Mouse (Mus musculus) kidney, embryonic 16.5 days (tissue): ENCODE measurements around the gene Hjurp. TPM values are rescaled to one million over a fixed set of nuclear protein-coding genes. Genes with fewer than 3 reads are reported as not detected.

ENCODE experiments used
- ATAC-seq: fragments of 200-750 bp; cut with Nextera tagmentation; 2 replicates; pipeline ENCODE4 v1.8.0; 2017; ENCODE audit warnings: moderate TSS enrichment; ENCODE audit not compliant: low FRiP score, low TSS enrichment
- H3K27ac ChIP-seq: fragments of 300-500 bp; sonication (generic); 2 replicates; pipeline ENCODE4 v1.5.1; 2014; ENCODE audit warnings: low read length
- H3K27me3 ChIP-seq: fragments of 300-500 bp; sonication (generic); 2 replicates; pipeline ENCODE4 v1.6.1; 2014; ENCODE audit warnings: low read length, control low read depth, mixed read lengths; ENCODE audit not compliant: insufficient read depth
- H3K36me3 ChIP-seq: fragments of 300-500 bp; sonication (generic); 2 replicates; pipeline ENCODE4 v1.6.1; 2014; ENCODE audit warnings: low read length, control low read depth, mixed read lengths; ENCODE audit not compliant: insufficient read depth
- H3K4me1 ChIP-seq: fragments of 300-500 bp; sonication (generic); 2 replicates; pipeline ENCODE4 v1.6.1; 2014; ENCODE audit warnings: low read length, control low read depth, mixed read lengths; ENCODE audit not compliant: insufficient read depth
- H3K4me2 ChIP-seq: fragments of 300-500 bp; sonication (generic); replicated peaks from 2 replicates; pipeline ENCODE4 v1.6.1; 2014; ENCODE audit warnings: low read depth, low read length
- H3K4me3 ChIP-seq: fragments of 300-500 bp; sonication (generic); 2 replicates; pipeline ENCODE4 v1.5.1; 2014; ENCODE audit warnings: mild to moderate bottlenecking, low read length
- H3K9ac ChIP-seq: fragments of 300-500 bp; sonication (generic); replicated peaks from 2 replicates; pipeline ENCODE4 v1.6.1; 2014; ENCODE audit warnings: low read length
- H3K9me3 ChIP-seq: fragments of 300-500 bp; sonication (generic); 2 replicates; pipeline ENCODE4 v1.6.1; 2016; ENCODE audit warnings: low read length, control low read depth
- WGBS: fragments of 180-500 bp; shearing (Covaris S2); extraction: QIAGEN DNeasy Blood & Tissue Kit; methylation state at CpG from one replicate; pipeline ENCODE4 v1.1.7; 2014; 5-methylcytosine and 5-hydroxymethylcytosine counted together
- polyA plus RNA-seq: library from polyadenylated mRNA; unstranded; fragments of >200 nt; fragmentation: Nextera tagmentation; extraction: Ambion mirVana; gene quantifications from 2 replicates; pipeline ENCODE4 v1.2.1, GENCODE M21; 2015

Hjurp gene
- polyA plus RNA-seq, 1 experiment from 2014 or later = 168 TPM

DNA sequence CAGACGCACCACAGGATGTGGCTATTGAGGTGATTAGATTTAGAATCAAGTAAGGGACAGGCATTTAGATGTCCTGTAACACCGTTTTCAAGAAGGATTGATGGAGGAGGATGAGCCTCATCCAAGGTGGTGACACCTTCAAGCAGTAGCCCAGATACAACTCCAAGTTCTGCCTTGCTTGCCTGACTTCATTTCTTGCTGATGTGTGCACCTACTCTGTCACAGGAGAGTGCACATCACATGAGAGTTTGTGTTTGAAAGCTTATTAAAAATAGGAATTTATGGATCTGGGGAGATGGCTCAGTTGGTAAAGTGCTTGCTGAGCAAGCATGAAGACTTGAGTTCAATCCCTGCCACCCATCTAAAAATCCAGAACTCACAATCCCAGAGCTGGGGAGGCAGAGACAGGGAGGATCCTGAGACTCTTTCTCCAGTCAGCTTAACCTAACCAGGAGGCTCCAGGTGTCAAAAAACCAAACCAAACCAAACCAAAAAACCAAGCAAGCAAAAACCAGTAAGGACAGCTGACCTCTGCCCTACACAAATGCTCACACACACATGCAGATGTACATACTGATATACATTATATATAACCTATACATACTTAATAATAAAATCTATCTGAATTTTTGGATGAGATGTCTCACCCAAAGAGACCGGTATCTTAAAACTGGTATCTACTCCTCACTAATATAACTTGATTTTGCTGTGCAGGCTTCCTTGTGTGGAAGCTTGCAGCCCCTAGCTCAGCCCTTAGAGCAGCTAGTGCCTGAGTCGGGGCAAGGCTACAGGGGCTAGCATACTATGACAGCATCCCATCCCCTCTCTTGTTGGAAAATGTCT, 21.5 kb upstream of the Hjurp start:
- Histone ChIP-seq H3K4me2 (no peak overlapping the region), H3K4me1 (no peaks in the 10 kb centered on the region), H3K36me3 (no peaks in the 10 kb centered on the region), H3K9me3 (peaks cover 74% of the 10 kb centered on the region), H3K27ac (no peak overlapping the region), H3K4me3 (no peak overlapping the region), H3K27me3 (no peaks in the 10 kb centered on the region), H3K9ac (no peak overlapping the region)
- 63% methylated on average over 4 of the region's 4 CpGs for WGBS
- no peak for ATAC-seq

DNA sequence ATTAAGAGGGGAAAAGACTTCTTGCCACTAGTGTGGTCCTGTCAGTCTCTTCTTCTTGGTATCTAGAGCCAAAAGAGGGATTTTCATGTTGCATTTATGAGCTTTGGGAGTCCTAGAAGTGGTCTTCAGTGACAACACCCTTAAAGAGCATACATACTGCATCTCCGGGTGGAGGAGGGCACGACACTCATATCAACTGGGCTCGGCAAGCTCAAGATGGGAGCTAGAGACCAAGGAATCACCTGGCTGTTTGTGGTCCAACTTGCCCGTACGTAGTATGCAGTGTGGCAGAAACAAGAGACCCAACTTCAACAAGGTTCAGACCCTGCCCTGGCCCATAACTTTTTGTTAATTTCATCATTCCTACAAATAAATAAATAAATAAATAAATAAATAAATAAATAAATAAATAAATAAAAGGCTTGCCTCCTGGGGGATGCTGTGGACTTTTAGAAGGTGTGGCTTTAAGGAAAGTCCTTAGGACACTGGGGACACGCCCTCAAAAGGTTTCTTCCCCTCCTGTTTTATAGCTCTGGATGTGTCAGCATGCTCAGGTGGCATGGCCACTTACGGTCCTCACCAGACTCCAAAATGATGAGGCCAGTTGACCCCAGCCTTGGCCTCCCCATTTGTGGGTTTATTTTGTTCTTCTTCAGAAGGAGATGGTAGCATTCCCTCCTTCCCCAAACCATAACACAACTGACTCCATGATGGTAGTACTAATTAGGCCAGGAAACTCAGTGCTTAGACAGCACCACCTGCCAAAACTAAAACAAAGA, 20.2 kb upstream of the Hjurp start:
- Histone ChIP-seq H3K9me3 (peaks cover 64% of the 10 kb centered on the region), H3K27me3 (no peaks in the 10 kb centered on the region), H3K27ac (no peak overlapping the region), H3K36me3 (no peaks in the 10 kb centered on the region), H3K4me3 (no peak overlapping the region), H3K4me2 (no peak overlapping the region), H3K9ac (no peak overlapping the region), H3K4me1 (no peaks in the 10 kb centered on the region)
- ATAC-seq = no peak
- WGBS = 62% methylated on average over 7 of the region's 7 CpGs

DNA sequence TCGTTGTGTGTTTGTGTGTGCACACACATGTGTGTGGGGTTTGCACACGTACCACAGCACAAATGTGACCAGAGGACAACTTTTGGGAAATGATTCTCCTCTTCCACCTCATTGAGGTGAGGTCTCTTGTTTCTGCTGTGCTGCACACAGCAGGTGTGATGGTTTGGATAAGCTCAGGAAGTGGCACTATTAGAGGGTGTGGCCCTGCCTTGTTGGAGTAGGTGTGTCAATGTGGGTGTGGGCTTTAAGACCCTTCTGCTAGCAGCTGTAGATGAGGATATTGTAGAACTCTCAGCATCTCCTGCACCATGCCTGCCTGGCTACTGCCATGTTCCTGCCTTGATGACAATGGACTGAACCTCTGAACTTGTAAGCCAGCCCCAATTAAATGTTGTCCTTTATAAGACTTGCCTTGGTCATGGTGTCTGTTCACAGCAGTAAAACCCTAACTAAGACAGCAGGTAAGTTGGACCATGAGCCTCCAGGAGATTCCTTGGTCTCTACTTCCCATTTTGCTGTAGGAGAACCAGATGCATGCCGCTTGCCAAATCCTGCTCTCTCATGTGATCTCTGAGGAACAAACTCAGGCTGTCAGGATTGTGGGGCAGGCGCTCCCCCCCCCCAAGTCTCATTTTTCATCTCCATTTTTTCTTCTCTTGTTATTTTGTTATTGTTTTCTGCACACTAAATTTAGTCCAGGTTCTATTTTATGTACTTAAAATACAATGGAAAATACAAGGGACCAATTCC, 18.9 kb upstream of the Hjurp start:
- Histone ChIP-seq H3K9ac (no peak overlapping the region), H3K4me3 (no peak overlapping the region), H3K27me3 (no peaks in the 10 kb centered on the region), H3K4me1 (no peaks in the 10 kb centered on the region), H3K36me3 (no peaks in the 10 kb centered on the region), H3K27ac (no peak overlapping the region), H3K9me3 (peaks cover 63% of the 10 kb centered on the region), H3K4me2 (no peak overlapping the region)
- WGBS = 77% methylated on average over 4 of the region's 4 CpGs
- ATAC-seq = no peak

DNA sequence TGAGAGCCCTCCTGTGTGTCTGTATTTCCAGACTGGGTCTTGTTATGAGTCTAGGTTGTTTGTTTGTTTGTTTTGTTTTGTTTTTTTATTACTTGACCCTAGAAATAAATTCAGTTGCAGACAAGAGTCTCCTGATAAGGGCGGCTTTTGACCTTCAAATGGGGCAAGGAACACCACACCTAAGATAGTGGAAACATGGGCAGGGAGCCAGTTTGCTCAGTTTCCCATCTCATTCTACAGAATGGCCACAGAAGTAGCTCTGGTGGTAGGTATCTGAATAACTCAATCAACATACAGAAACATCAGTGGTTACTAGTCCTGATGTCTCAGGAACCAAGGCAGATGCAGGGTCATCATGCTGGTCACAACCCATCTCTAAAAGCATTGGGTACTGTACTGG, 17.2 kb upstream of the Hjurp start:
- no peak overlapping the region for H3K4me3 ChIP-seq
- no peak overlapping the region for H3K9ac ChIP-seq
- WGBS = 26% methylated on average over 1 of the region's 1 CpGs
- H3K4me1 ChIP-seq = no peaks in the 10 kb centered on the region
- ATAC-seq = no peak
- H3K36me3 ChIP-seq = no peaks in the 10 kb centered on the region
- no peak overlapping the region for H3K4me2 ChIP-seq
- H3K27me3 ChIP-seq = no peaks in the 10 kb centered on the region
- H3K9me3 ChIP-seq = peaks cover 62% of the 10 kb centered on the region
- H3K27ac ChIP-seq = no peak overlapping the region

DNA sequence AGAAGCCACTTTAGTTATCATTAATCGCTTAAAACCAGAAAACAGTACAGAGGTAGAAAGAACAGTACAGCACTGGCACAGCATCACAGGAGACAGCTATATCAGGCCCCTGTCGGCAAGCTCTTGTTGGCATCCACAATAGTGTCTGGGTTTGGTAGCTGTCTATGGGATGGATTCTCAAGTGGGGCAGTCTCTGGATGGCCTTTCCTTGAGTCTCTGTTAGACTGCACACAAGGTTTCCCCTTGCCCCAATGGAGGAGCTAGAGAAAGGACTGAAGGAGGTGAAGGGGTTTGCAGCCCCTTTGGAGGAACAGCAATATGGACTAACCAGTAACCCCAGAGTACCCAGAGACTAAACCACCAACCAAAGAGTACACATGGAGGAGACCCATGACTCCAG, 14.6 kb upstream of the Hjurp start:
- ATAC-seq = no peak
- no peaks in the 10 kb centered on the region for H3K36me3 ChIP-seq
- no peak overlapping the region for H3K4me2 ChIP-seq
- 52% methylated on average over 2 of the region's 2 CpGs for WGBS
- no peaks in the 10 kb centered on the region for H3K27me3 ChIP-seq
- no peaks in the 10 kb centered on the region for H3K4me1 ChIP-seq
- no peak overlapping the region for H3K27ac ChIP-seq
- H3K4me3 ChIP-seq = no peak overlapping the region
- peaks cover 53% of the 10 kb centered on the region for H3K9me3 ChIP-seq
- no peak overlapping the region for H3K9ac ChIP-seq

DNA sequence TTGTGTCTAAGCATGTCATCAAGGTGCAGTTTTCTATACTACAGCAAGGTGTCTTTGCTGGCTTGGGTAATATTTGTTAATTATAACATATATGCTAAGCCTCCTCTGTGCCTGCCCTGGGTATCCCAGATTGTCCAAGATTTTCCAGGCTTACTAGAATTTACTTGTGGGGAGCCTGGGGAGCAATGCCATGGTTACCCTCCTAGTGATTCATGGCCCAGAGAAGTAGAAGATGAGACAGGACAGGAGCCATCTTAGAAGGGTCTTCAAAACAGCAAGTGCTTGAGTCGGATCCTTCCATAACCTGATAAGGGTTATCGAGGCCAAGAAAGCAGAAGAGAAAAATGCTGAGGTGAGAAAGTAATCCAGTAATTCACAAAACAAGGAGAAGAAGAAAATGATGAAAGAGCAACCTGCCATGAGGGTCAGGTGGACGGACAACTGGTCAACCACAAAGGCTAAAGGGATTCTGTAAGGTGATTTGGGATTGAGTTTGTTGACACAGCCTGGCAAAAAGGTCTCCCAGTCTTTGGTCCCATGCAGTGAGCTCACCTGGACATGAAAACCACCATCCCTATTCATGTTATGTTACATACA, 14.1 kb upstream of the Hjurp start:
- no peaks in the 10 kb centered on the region for H3K36me3 ChIP-seq
- peaks cover 56% of the 10 kb centered on the region for H3K9me3 ChIP-seq
- H3K27ac ChIP-seq = no peak overlapping the region
- no peaks in the 10 kb centered on the region for H3K27me3 ChIP-seq
- WGBS = 64% methylated on average over 3 of the region's 3 CpGs
- H3K4me2 ChIP-seq = no peak overlapping the region
- H3K4me3 ChIP-seq = no peak overlapping the region
- no peak overlapping the region for H3K9ac ChIP-seq
- no peak for ATAC-seq
- H3K4me1 ChIP-seq = no peaks in the 10 kb centered on the region

DNA sequence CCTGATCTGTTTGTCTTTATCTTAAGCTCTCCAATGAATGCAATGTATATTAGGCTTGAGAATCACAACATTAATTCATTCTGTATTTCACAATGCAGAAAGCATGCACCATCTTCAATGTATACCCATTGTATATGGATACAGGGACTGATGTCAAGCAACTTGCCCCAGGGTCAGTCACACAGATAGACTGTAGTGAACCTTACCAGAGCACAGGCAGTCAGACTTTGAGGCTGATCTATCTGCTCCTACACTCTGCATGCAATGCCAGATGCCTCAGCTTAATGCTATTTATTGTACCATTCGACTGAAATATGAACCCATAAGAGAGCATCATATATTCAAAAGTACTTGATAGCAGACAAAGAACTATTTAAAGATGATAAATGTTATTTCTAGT, 13.1 kb upstream of the Hjurp start:
- no peak overlapping the region for H3K9ac ChIP-seq
- WGBS = 70% methylated on average over 1 of the region's 1 CpGs
- H3K4me2 ChIP-seq = no peak overlapping the region
- H3K4me1 ChIP-seq = no peaks in the 10 kb centered on the region
- no peaks in the 10 kb centered on the region for H3K36me3 ChIP-seq
- no peak overlapping the region for H3K4me3 ChIP-seq
- H3K9me3 ChIP-seq = peaks cover 53% of the 10 kb centered on the region
- no peak overlapping the region for H3K27ac ChIP-seq
- no peak for ATAC-seq
- no peaks in the 10 kb centered on the region for H3K27me3 ChIP-seq

DNA sequence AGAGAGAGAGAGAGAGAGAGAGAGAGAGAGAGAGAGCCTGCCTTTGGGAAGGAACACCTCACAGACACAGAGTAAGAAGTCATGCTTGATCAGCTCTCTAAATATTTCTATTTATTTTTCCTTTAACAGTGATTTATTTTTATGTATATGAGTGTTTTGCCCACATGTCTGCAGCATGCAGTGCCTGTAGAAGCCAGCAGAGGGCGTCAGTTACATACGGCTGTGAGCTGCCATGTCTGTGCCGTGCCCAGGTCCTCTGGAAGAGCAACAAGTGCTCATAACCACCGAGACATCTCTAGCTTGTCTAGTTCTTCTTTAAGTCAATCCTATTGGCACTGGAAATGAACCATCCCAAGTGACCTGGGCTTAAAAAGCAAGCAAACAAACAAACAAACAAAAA, 12.5 kb upstream of the Hjurp start:
- ATAC-seq = no peak
- H3K4me2 ChIP-seq = no peak overlapping the region
- no peaks in the 10 kb centered on the region for H3K27me3 ChIP-seq
- no peak overlapping the region for H3K9ac ChIP-seq
- H3K36me3 ChIP-seq = no peaks in the 10 kb centered on the region
- H3K27ac ChIP-seq = no peak overlapping the region
- no peak overlapping the region for H3K4me3 ChIP-seq
- peaks cover 58% of the 10 kb centered on the region for H3K9me3 ChIP-seq
- no peaks in the 10 kb centered on the region for H3K4me1 ChIP-seq
- WGBS = 41% methylated on average over 4 of the region's 4 CpGs

DNA sequence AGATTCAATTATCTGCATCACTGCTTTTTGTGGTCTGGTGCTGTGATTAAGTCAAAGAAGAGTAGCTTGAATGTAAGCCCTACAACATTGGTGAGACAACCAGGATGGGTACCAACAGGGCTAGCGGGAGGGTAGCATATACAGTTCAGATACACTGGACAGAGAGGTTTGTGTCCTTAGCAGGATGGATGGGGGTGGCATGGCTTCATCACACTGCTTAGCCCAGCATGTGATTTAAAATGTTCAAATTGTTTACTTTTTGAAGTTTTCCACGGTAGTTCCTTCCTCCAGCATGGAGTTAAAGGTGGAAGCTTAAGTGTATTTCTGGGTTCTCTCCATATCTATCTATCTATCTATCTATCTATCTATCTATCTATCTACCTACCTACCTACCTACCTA, 11.7 kb upstream of the Hjurp start:
- H3K4me3 ChIP-seq = no peak overlapping the region
- no peaks in the 10 kb centered on the region for H3K36me3 ChIP-seq
- no peak for ATAC-seq
- no peak overlapping the region for H3K9ac ChIP-seq
- 47% methylated on average over 2 of the region's 2 CpGs for WGBS
- no peaks in the 10 kb centered on the region for H3K27me3 ChIP-seq
- no peaks in the 10 kb centered on the region for H3K4me1 ChIP-seq
- peaks cover 61% of the 10 kb centered on the region for H3K9me3 ChIP-seq
- H3K27ac ChIP-seq = no peak overlapping the region
- H3K4me2 ChIP-seq = no peak overlapping the region
